Mouse (Mus musculus): ENCODE results near the gene Shf.
"Not testable (repeated sequence)": the region's sequence is repeated elsewhere in the genome, so short reads cannot be mapped to it uniquely, and the experiment has no call there.

The Shf gene

GRCm38 (mm10) chr2:122368995-122369739 lies at the start of gene Shf:
Gene Shf, minus strand, starts transcription at chr2:122369162.
- peak; percentile 89 to 92 for DNase-seq (ENCODE audit: low spot score in 2 of 2)

- DNase-seq (ENCODE audit: low spot score in 2 of 2): no peak
Measured at GRCm38 (mm10) chr2:122408928-122409327, 40.0 kb upstream of the Shf start.

DNA sequence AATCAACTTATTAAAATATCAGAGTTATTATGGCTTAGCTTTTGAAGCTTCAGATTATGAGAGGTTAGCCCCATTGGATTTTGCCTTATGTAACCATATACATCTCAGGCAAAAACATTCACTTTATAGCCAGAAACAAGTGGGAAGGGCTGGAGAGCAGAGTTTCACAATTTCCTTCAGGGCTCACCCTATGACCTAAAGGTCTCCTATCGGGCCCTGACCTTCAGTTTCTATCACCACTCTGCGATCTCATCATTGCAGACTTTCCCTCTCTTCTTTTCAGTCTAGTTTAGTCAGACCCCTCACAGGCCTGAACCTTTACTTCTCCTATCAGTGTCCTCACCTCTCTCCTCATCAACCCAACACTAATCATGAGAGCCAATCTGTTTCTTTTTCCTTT lies 38.6 kb upstream of the Shf start:
- no peak for DNase-seq (ENCODE audit: low spot score in 2 of 2)

- no peak for DNase-seq (ENCODE audit: low spot score in 2 of 2)
Measured at GRCm38 (mm10) chr2:122396150-122396549, 27.2 kb upstream of the Shf start.

- not testable (repeated sequence) for DNase-seq (ENCODE audit: low spot score in 2 of 2)
Measured at GRCm38 (mm10) chr2:122387135-122387534, 18.2 kb upstream of the Shf start.

DNA sequence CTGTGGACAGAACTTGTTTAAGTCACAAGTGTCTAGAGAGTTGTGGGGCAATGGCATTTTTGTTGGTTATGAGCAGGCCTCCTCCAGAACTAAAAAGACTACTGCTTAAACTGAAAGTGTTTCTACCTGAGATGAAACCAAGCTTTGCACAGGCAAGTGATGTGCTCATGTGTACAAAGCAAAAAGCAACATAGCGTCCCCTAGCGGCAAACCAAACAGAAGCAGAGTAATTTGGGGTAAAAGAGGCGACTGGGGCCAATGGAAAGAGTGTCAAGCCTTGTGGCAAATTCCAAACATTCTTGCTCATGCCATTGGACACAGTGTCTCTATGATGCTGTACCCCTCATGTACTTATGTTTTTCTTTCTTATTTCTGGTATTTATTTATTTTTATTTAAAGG lies 16.1 kb upstream of the Shf start:
- DNase-seq (ENCODE audit: low spot score in 2 of 2): no peak

- no peak for DNase-seq (ENCODE audit: low spot score in 2 of 2)
Measured at GRCm38 (mm10) chr2:122382121-122382520, 13.2 kb upstream of the Shf start.

DNA sequence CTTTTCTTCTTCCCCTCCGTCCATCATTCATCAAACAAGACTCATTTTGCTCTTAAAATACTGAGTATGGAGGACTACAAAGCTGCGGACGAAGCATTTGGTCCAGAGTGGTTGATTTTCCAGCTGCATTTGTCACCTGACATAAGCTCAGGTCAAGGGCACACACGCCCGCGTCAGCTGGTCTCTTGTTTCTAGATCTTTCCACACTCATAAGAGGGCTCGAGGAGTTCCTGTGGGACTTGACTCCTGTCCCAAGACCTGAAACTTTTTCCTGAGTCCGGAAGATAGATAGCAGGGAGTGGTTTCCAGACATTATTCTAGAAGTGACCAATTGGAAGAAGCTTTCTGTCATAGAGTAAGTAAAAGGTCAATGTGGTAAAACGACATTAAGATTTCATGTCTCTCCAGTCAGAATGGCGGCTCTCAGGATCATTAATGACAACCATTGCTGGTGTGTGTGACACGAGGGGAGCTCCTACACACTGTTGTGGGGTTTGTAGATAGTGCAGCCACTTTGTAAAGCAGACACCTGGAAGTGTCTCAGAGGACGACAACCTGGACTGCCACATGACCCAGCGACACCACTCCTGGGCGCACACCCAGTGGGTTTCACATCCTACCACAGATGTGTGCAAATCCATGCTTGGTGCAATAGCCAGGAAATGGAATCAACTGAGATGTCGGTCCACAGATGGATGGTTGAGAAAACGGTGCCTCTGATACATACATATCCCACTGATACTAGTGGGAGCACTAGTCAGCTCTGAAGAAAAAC lies 12.6 kb upstream of the Shf start:
- DNase-seq (ENCODE audit: low spot score in 2 of 2): no peak

DNA sequence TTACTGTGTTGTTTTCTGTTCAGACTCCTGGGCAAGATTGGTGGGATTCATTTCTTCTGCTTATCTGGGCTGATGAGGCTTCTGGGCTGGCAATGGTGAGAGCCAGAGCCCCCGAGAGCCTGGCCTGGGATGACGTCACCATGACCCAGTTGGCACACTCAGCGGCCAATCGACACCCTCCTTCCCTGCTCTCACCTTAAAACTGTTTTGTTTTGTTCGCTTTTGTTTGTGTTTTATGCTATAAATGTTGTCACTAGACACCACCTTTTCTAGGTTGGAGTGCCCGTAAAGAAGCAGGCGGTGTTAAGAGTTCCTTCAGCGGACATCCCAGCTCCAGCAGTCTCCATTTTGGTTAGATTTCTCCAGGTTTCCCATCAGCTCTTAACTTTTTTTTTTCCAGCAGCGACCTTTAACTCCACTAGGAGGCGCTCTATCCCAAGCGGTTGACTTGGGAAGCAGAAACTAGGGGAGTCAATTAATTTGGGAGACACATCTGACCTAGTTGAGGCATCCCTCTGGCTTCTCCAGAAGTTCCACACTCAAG lies 11.9 kb upstream of the Shf start:
- DNase-seq (ENCODE audit: low spot score in 2 of 2): no peak

DNA sequence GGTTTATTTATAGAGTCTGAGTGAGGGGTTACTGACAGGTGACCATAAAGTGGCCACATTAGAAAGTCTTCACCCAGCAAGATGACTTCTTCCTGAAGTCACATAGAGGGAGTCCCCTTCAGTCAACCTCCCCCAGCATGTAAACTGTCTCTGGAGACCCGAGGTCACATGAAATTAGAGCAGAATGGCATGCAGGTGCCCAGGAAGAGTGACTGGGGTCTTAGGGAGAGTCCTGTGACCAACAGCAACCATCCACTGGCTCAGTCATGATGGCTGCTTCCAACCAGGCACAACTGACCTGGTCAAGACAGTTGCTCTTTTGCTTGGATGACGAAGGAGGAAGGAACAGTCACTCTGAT lies 10.3 kb upstream of the Shf start:
- no peak for DNase-seq (ENCODE audit: low spot score in 2 of 2)

GRCm38 (mm10) chr2:122378421-122379291 lies 9.7 kb upstream of the Shf start:
- no peak for DNase-seq (ENCODE audit: low spot score in 2 of 2)

DNA sequence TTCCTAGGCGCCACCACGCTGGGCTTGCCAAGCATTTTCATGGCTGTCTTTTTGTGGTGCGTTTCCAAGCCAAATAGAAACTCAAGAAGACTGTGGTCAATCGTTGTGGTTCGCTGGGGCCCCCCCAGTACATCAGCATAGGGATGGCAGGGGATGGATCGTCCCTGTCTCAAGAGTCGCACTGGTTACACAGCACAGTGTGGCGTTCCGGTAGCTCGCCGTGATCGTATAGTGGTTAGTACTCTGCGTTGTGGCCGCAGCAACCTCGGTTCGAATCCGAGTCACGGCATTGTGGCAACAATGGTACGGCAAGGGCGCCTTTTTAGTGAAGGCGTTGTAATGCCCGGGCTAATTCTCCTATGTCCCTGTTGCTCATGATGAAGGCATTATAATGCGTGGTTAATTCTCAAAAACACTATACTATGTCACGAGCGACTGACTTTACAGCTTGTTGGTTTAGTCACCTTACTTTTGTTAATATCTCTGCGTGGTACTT lies 8.8 kb upstream of the Shf start:
- no peak for DNase-seq (ENCODE audit: low spot score in 2 of 2)

DNA sequence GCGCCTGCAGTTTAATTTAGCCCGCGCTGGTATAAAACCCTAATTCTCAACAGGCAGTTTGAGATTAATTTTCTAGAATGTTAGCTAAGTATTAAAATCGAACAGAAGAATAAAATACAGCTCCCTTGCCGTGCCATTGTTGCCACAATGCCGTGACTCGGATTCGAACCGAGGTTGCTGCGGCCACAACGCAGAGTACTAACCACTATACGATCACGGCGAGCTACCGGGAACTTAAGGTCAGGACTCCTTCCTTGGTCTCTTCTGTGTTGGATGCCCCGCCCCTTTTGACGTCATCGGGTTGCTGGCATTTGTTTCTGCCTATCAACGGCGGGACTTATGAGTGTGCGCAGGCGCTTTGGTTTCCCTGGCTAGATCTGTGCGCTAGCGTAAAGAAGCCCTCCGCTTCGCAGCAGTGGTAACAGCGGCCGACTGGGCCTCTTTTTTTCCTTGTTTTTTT lies 8.3 kb upstream of the Shf start:
- DNase-seq (ENCODE audit: low spot score in 2 of 2): peak; percentile 94 to 98

DNA sequence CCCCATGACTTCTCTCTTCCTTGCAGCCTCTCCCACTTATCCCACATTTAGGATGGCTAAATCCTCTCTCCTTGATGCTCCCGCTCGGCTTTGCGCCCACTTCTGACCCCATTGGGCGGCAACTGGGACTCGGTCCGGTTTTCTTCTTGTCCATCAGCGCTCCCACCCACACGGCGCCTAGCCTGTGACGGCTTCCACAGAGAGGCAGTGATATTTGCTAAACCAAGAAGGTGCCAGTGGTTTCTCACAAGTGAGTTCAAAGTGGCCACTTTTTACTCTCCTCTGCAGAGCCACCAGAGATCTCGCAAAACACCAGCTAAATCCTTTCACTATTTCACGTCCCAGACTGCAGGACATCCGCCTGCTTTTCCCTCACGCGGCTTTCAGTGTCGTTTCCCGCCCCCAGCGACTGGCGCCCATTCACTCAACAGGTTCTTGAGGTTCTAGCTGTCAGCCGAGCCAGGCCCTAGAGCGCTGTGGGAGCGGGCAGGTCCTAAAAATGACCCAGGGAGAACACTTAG lies 7.1 kb upstream of the Shf start:
- DNase-seq (ENCODE audit: low spot score in 2 of 2): no peak

DNA sequence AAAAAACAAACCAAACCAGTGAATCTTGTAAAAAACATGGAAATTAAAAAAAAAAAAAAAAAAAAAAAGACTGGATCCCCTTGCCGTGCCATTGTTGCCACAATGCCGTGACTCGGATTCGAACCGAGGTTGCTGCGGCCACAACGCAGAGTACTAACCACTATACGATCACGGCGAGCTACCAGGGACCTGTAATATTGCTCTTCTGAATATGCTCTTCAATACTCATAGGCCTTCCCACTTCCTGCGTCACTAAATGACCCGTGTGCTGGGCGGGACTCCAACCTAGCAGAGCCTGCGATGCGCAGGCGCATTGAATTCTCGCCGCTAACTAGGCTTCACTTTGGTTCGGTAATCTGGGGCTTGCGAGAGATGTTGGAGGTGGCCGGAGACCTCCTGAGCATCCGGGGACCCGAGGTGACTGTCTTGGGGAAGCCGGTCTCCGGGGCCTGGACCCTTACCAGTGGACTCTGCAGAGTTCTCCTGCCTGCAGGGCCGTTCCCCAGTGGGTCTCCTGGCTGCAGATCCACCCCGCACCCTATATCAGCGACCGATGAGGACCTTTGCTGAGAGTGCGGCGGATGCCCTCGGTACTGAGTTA lies 6.5 kb upstream of the Shf start:
- DNase-seq (ENCODE audit: low spot score in 2 of 2): peak; percentile 91 to 92

DNA sequence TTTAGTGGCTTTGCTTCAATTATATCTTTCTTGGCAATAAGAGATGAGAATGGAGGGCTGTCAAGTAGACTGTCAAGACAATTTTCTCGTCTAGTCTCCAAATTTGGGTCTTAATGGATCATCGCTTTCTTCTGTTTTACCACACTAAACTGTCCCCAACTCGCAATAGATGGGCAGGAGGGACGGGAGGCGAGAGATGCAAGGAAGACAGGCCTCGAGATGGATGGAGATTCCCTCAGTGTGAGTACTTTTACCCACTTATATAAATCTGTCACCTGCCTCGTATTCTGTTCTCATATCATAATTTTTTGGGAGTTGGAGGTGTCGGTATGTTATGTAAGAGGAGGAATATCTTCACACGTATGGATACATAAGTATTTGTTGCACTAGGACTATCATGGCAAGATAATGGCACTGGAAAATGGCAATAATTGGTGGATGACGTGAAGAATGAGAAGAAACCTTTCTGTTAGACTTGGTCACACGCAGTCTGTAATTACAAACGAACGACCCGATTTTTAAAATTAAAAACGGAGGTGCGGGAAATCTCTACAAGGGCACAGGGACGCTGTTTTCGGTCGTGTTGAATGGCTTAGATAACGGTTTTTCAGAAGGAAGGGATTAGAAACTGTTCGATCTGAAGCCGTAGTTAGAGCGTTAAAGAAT lies 5.8 kb upstream of the Shf start:
- no peak for DNase-seq (ENCODE audit: low spot score in 2 of 2)

GRCm38 (mm10) chr2:122374012-122374411 lies 5.0 kb upstream of the Shf start:
- no peak for DNase-seq (ENCODE audit: low spot score in 2 of 2)

GRCm38 (mm10) chr2:122372541-122372940 lies 3.6 kb upstream of the Shf start:
- no peak for DNase-seq (ENCODE audit: low spot score in 2 of 2)

GRCm38 (mm10) chr2:122372067-122372466 lies 3.1 kb upstream of the Shf start:
- DNase-seq (ENCODE audit: low spot score in 2 of 2): no peak

DNA sequence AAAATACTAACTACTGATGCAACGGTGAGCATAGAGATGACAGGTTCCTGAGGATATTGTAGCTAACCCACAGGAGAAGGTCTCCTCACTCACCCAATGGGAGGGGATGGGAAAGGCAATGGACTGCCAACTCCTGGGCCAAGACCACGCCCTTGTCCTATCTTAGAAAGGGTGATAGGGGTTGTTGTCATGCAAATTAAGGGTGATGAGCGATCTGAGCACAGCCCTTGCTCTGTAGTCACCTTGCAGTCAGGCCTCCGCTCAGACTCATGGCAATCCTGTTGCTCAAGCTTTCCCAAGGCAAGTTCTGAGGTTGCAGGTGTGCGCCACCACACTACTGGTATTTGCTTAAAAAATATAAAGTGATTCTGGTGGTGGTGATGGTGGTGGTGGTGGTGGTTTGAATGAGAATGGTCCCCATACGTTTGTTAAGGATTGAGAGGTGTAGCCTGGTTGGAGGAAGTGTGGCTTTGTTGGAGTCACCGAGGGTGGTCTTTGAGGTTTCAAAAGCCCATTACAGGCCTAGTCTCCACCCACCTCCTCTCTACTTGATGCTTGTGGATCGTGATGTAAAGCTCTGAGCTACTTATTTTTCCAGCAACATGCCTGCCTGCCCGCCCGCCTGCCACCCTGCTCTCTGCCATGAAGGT lies 1.3 kb upstream of the Shf start:
- no peak for DNase-seq (ENCODE audit: low spot score in 2 of 2)

Measured in urinary bladder, postnatal 4 days (tissue).